Mouse (Mus musculus) stomach, embryonic 16.5 days (tissue): Measurements from ENCODE around the gene Atp2b1. TPM values are rescaled to one million over a fixed set of nuclear protein-coding genes. Genes with fewer than 3 reads are reported as not detected.
A peak's percentile ranks its signal among the peaks of the same experiment; 100 is the strongest.

ENCODE experiments used
- ATAC-seq: fragments of 200-750 bp; cut with Nextera tagmentation; 2 replicates; pipeline ENCODE4 v1.8.0; 2017; ENCODE audit warnings: moderate number of reproducible peaks, moderate TSS enrichment; ENCODE audit not compliant: insufficient read depth, low FRiP score
- H3K27ac ChIP-seq: fragments of 300-500 bp; sonication (generic); 2 replicates; pipeline ENCODE4 v1.5.1; 2014; ENCODE audit warnings: low read length
- H3K27me3 ChIP-seq: fragments of 300-500 bp; sonication (generic); 2 replicates; pipeline ENCODE4 v1.6.1; 2014; ENCODE audit warnings: low read length, control low read depth, mixed read lengths; ENCODE audit not compliant: control insufficient read depth, insufficient read depth
- H3K36me3 ChIP-seq: fragments of 300-500 bp; sonication (generic); 2 replicates; pipeline ENCODE4 v1.6.1; 2014; ENCODE audit warnings: low read length; ENCODE audit not compliant: control insufficient read depth, insufficient read depth
- H3K4me1 ChIP-seq: fragments of 300-500 bp; sonication (generic); 2 replicates; pipeline ENCODE4 v1.6.1; 2014; ENCODE audit warnings: low read length, control low read depth, mixed read lengths; ENCODE audit not compliant: control insufficient read depth, insufficient read depth
- H3K4me2 ChIP-seq: fragments of 300-500 bp; sonication (generic); 2 replicates; pipeline ENCODE4 v1.6.1; 2014; ENCODE audit warnings: low read depth, low read length, mixed read lengths
- H3K4me3 ChIP-seq: fragments of 300-500 bp; sonication (generic); replicated peaks from 2 replicates; pipeline ENCODE4 v1.5.1; 2014; ENCODE audit warnings: mild to moderate bottlenecking, low read length
- H3K9ac ChIP-seq: fragments of 300-500 bp; sonication (generic); 2 replicates; pipeline ENCODE4 v1.6.1; 2014; ENCODE audit warnings: low read length
- H3K9me3 ChIP-seq: fragments of 300-500 bp; sonication (generic); replicated peaks from 2 replicates; pipeline ENCODE4 v1.6.1; 2016; ENCODE audit warnings: low read length, control low read depth; ENCODE audit not compliant: control insufficient read depth
- WGBS: fragments of 180-500 bp; shearing (Covaris S2); extraction: QIAGEN DNeasy Blood & Tissue Kit; methylation state at CpG from one replicate; pipeline ENCODE4 v1.1.7; 2014; 5-methylcytosine and 5-hydroxymethylcytosine counted together
- polyA plus RNA-seq: library from polyadenylated mRNA; unstranded; fragments of >200 nt; fragmentation: Nextera tagmentation; extraction: Ambion mirVana; gene quantifications from 2 replicates; pipeline ENCODE4 v1.2.1, GENCODE M21; 2015

The Atp2b1 gene
- 119 and 122 TPM in 2 replicates for polyA plus RNA-seq

DNA sequence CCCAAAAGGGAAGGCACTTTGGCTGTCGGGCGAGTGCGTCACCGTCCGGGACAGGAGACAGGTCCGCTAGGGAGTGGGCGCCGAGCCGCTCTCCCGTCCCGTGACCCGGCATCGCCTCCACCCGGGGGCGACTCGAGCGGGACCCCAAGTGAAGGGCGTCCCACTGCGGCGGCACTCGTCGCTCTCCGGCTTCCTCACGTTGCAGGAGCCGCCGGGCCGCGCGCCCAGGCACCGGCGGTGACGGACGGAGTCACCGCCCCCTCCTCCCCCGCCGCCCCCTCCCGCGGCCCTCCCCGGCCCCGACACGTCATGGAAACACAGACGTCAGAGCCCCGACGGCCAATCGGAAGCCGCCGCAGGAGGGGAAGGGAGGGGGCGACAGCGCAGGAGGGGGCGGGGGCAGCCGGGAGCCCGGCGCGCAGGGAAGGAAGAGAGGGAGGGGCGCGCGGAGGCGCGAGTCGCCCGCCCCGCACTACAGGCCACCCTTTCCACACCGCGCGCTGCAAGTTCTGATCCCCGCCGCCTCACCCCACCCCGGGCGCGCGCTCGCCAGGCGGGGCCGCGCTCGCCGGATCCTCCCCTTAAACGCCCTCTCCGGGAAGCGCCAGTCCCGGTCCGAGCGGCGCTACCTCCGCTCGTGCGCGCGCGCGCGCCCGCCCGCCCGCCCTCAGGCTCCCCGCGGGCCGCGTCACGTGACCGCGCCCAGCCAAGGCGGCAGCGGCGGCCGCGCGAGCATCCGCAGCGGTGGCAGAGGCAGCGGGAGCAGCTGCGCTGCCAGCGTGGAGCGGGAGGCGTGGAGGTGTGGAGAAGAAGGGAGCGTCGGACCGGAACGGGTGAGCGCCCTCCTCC, at the start of gene Atp2b1:
TSS of gene Atp2b1 (plus strand) at position 446 of the 849 bp plus-strand sequence.
- peak within 1 kb of the TSS; percentile 89 for H3K4me2 ChIP-seq
- peak within 1 kb of the TSS; percentile 96 for H3K9ac ChIP-seq
- no peaks in the 10 kb centered on the region for H3K27me3 ChIP-seq
- H3K36me3 ChIP-seq = no peaks in the 10 kb centered on the region
- peaks cover 7% of the 10 kb centered on the region; the same call in 1 of the 2 replicates for H3K4me1 ChIP-seq
- H3K4me3 ChIP-seq = peak within 1 kb of the TSS; percentile 96
- no peaks in the 10 kb centered on the region for H3K9me3 ChIP-seq
- ATAC-seq = peak; percentile 95
- peak within 1 kb of the TSS; percentile 100 for H3K27ac ChIP-seq
- WGBS = under 1% methylated on average over 78 of the region's 120 CpGs

- H3K4me2 ChIP-seq = no peak overlapping the region
- no peak overlapping the region for H3K9ac ChIP-seq
- no peaks in the 10 kb centered on the region for H3K36me3 ChIP-seq
- no peak for ATAC-seq
- WGBS = 57% methylated on average over 3 of the region's 3 CpGs
- H3K4me3 ChIP-seq = no peak overlapping the region
- no peaks in the 10 kb centered on the region for H3K9me3 ChIP-seq
- H3K4me1 ChIP-seq = no peaks in the 10 kb centered on the region
- H3K27me3 ChIP-seq = no peaks in the 10 kb centered on the region
- H3K27ac ChIP-seq = no peak overlapping the region
Measured at GRCm38 (mm10) chr10:98864851-98865250, 49.4 kb upstream of the Atp2b1 start.

DNA sequence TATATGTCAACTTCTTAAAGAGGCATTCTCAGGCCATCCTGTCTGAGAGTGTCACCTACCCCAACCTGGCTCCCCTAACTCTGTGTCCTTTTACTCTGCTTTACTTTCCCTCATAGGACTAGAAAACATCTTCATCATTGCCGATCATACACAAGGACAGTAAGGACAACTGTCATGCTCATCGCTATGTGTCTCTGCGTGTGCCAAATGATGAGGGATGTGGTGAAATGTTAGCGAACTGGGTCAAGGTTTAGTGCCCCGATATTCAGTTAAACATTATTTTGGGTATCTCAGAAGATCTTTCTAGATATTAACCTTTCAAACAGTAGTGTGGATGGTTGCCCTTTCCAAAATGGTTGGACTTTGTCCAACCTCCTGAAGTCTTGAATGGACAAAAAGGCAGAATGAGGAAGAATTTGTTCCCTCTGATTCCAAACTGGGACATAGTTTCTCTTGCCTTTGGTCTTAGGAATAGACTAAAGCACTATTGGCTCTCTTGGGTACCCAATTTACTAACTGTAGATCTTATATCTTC, 47.3 kb upstream of the Atp2b1 start:
- WGBS = 95% methylated on average over 5 of the region's 5 CpGs
- no peak for ATAC-seq
- Histone ChIP-seq H3K9ac (no peak overlapping the region), H3K9me3 (no peaks in the 10 kb centered on the region), H3K36me3 (no peaks in the 10 kb centered on the region), H3K4me2 (no peak overlapping the region), H3K27ac (no peak overlapping the region), H3K4me1 (no peaks in the 10 kb centered on the region), H3K27me3 (no peaks in the 10 kb centered on the region), H3K4me3 (no peak overlapping the region)

DNA sequence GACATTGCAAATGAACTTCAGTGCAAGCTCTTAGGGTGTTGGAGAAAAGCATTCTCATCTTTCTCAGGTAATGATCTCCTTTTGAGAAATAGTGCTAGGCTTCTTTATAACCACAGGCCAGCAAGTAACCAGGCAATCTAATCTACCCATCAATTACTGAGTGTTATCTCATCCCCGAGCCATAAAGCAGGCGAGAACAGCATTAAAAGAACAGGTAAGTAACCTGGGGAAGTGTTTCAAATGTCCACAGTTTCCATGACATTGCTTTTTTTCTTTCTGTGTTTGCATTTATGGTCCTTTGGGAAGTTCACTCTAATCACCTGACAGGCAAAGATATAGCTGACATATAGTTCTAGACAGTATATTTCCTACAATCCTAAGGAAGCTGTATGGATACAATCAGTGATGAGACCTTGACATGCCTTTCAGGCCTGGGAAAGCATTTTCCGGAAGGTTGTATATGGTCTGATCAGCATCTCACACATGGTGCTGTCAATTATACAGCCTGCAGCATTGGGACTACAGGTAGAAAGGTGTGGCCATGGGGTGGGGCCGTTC, 45.8 kb upstream of the Atp2b1 start:
- no peaks in the 10 kb centered on the region for H3K27me3 ChIP-seq
- H3K36me3 ChIP-seq = no peaks in the 10 kb centered on the region
- H3K4me1 ChIP-seq = no peaks in the 10 kb centered on the region
- no peak overlapping the region for H3K27ac ChIP-seq
- H3K9me3 ChIP-seq = no peaks in the 10 kb centered on the region
- H3K9ac ChIP-seq = no peak overlapping the region
- ATAC-seq = no peak
- H3K4me2 ChIP-seq = no peak overlapping the region
- H3K4me3 ChIP-seq = no peak overlapping the region
- 73% methylated on average over 4 of the region's 4 CpGs for WGBS

DNA sequence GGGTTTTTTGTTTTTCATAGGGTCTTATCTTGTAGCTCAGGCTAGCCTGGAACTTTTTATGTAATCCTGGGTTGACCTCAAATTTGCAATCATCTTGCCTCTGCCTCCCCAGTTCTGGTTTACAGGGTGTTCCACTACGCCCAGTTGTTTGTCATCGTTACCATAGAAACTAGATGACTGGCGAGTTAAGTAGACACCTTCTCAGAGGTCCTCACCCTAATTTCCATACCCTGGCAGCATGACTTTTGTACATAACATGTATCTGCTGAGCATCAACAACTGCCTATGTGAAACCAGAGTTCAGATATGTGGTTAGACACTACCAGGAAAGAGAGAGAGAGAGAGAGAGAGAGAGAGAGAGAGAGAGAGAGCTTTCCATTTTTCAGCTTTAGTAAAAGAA, 36.4 kb upstream of the Atp2b1 start:
- Histone ChIP-seq H3K27ac (no peak overlapping the region), H3K4me3 (no peak overlapping the region), H3K4me2 (no peak overlapping the region), H3K9me3 (no peaks in the 10 kb centered on the region), H3K4me1 (no peaks in the 10 kb centered on the region), H3K27me3 (no peaks in the 10 kb centered on the region), H3K9ac (no peak overlapping the region), H3K36me3 (no peaks in the 10 kb centered on the region)
- no peak for ATAC-seq
- WGBS = 64% methylated on average over 3 of the region's 3 CpGs

DNA sequence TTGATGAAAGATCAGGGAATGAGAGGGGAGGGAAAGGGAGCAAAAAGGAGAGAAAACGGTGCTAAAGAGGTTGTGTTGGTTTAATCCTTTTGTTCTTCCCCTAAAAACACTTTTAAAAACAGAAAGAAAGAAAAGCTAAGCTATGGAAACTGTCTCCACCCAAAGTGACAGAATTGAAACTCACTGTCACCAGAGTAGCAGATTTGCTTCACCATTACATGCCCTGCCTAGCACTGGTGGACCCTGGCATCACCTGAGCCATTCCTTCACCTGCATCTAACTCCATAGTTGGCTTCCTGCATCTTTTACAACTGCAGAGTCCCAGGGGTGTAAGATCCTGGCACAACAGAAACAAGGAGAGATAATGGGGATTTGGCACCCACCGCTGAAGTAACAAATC, 35.6 kb upstream of the Atp2b1 start:
- Histone ChIP-seq H3K4me1 (no peaks in the 10 kb centered on the region), H3K4me3 (no peak overlapping the region), H3K4me2 (no peak overlapping the region), H3K27ac (no peak overlapping the region), H3K9ac (no peak overlapping the region), H3K36me3 (no peaks in the 10 kb centered on the region), H3K9me3 (no peaks in the 10 kb centered on the region), H3K27me3 (no peaks in the 10 kb centered on the region)
- no peak for ATAC-seq
- 72% methylated on average over 2 of the region's 2 CpGs for WGBS

DNA sequence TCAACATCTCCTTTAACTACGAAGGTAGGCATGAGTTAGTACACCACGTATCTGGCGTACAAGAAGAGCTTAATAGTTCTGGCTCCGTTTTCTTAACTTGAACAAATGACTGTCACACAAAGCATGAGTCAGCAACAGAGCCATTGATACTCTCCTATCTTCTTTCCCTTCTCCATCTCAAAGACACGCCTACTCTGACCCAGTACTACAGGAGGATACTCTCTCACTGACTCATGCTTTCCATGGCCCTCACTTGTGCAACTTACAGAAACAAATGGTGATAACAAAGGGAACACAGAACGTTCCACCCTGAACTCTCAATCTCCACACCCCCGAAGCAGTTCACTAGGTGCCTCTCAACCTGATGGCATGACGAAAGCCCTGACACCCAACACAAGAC, 34.1 kb upstream of the Atp2b1 start:
- Histone ChIP-seq H3K36me3 (no peaks in the 10 kb centered on the region), H3K4me2 (no peak overlapping the region), H3K4me1 (no peaks in the 10 kb centered on the region), H3K9ac (no peak overlapping the region), H3K4me3 (no peak overlapping the region), H3K9me3 (no peaks in the 10 kb centered on the region), H3K27ac (peak overlapping the region; percentile 38; the same call in 1 of the 2 replicates), H3K27me3 (no peaks in the 10 kb centered on the region)
- ATAC-seq = peak; percentile 56
- WGBS = 73% methylated on average over 8 of the region's 8 CpGs

DNA sequence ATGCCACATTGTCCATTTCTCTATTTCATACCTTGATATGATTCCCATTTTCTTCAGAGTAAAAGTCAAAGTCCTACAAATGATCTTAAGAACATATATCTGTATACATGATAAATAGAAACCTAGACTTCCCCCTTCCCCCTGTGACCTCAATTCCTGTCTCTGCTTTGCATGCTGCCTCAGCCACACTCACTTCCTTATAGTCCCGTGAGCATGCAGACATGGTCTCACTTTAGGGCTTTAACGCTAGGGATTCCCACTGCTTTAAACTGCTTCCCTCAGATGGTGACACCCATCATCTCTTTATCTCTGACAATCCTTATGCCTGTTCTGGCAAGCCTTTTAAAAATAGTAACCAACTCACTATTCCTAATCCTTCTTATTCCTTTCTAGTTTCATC, 33.5 kb upstream of the Atp2b1 start:
- 57% methylated on average over 2 of the region's 2 CpGs for WGBS
- Histone ChIP-seq H3K4me2 (no peak overlapping the region), H3K27ac (no peak overlapping the region)

GRCm38 (mm10) chr10:98881492-98881891, 32.7 kb upstream of the Atp2b1 start:
- Histone ChIP-seq H3K4me3 (no peak overlapping the region), H3K36me3 (no peaks in the 10 kb centered on the region), H3K9me3 (no peaks in the 10 kb centered on the region), H3K9ac (no peak overlapping the region), H3K4me2 (no peak overlapping the region), H3K4me1 (no peaks in the 10 kb centered on the region), H3K27ac (no peak overlapping the region), H3K27me3 (no peaks in the 10 kb centered on the region)
- 89% methylated on average over 6 of the region's 6 CpGs for WGBS
- no peak for ATAC-seq

More for the DNA sequence above, 33.5 kb upstream of the Atp2b1 start:
- no peaks in the 10 kb centered on the region for H3K27me3 ChIP-seq
- H3K4me3 ChIP-seq = no peak overlapping the region
- no peaks in the 10 kb centered on the region for H3K4me1 ChIP-seq
- ATAC-seq = no peak
- no peaks in the 10 kb centered on the region for H3K9me3 ChIP-seq
- H3K36me3 ChIP-seq = no peaks in the 10 kb centered on the region
- H3K9ac ChIP-seq = no peak overlapping the region
